Mouse (Mus musculus) thymus, postnatal 14 days (tissue): Measurements from ENCODE around the gene U2af1l4.

Source experiments
- DNase-seq: peaks from one replicate; pipeline ENCODE4 v3.0.0; 2021

Gene U2af1l4

GRCm38 (mm10) chr7:30563117-30563905 lies at the start of gene U2af1l4, which contains the start of the genes Gm49396 and Psenen:
Gene U2af1l4 (plus strand): TSS chr7:30563301.
Gene Gm49396 (plus strand): TSS chr7:30563344.
Gene Psenen (minus strand): TSS chr7:30563627.
- peak; percentile 96 for DNase-seq

DNA sequence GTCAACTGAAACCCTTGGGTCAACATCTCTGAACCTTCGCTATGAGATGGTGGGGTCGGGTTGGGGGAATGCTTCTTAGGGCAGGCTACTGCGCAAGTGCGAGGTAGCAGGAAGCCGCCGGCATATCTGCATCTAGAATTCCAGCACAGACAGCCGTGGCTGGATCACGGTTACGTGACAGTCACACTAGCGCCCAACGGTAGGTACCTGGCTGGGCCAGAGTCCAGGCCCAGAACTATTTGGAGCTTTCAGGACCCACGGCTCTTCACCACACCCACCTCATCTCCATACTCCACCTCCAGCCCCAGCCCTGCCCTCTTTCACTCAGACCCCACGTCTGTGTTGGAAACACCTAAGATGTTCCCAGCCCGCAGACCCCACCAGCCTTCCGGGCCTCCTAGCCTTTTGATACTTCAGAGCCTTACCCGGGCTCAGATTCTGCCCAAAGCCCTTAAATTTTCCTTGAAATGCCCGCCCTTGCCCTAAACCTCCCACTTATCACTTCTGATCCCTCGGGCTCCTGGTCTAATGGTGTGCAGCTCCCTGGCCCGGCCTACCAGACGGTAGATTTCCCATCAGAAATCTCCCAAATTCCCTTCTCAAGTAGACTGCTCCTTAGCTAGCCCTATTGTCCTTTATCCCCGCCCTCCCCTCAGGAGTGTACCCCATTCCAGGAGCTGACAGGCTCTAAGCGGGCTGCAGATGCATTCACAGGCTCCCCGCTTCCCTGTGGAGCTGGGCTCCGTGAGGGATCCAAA lies 47.9 kb upstream of the U2af1l4 start:
- DNase-seq: no peak

GRCm38 (mm10) chr7:30518325-30518724 lies 44.8 kb upstream of the U2af1l4 start:
- no peak for DNase-seq

- no peak for DNase-seq
Observed at GRCm38 (mm10) chr7:30520396-30520795, 42.7 kb upstream of the U2af1l4 start.

DNA sequence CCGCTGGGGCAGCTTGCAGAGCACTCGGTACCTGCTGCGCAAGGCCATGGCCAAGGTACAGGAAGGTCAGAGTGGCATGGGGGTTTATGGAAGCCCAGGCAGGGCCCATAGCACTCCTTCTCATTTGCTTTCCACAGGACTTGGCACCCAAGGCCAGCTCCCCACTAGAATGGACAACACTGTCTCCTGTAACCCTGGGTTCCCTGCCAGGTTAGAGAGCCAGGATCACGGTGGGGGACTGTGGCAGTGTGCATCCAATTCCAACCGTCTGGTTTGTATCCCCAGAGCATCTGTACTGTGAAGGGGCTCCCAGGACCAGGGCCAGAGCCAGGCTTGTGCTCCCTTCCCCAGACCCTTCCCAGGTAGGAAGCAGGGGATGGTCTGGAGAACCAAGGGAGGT lies 42.2 kb upstream of the U2af1l4 start:
- no peak for DNase-seq

DNA sequence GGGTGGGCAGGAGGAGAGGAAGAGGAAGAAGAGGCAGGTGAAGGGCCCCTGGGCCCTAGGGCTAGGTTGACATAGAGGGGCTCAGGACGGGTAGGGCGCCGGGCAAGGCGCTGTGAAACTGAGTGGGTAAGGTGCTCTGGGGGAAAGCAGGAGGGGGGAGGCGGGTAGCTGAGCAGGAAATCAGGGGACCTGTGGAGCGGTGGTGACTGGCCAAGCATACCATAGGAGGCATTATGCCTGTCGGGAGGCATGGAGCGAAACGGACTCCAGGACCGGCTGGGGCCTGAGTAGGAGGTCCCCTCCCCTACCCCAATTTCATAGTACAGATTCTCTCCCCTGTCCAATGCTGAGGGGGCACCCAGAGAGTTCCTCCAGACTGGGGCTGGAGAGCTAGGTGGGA lies 40.2 kb upstream of the U2af1l4 start:
- DNase-seq: no peak

GRCm38 (mm10) chr7:30524487-30524886 lies 38.6 kb upstream of the U2af1l4 start:
- no peak for DNase-seq

DNA sequence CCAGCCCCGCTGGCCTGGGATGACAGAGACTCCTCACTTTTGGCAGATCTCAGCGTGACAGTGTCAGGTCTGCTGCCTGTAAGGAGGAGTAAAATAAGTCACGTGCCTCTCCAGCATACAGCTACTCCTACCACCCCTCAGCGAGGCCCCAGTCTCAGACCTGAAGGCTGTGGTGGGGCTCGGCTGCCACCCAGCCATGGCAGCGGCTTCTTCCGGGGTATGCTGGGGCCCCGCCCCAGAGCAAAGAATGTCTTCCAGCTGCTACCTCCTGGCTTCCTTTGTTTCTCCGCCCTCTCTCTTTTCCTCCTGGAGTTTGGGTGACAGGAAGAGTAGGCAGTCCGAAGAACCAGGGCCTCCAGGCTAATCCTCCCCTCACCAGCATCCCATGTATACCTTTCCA lies 37.1 kb upstream of the U2af1l4 start:
- DNase-seq: no peak

GRCm38 (mm10) chr7:30526399-30526798 lies 36.7 kb upstream of the U2af1l4 start:
- DNase-seq: no peak

GRCm38 (mm10) chr7:30526981-30527380 lies 36.1 kb upstream of the U2af1l4 start:
- DNase-seq: no peak

GRCm38 (mm10) chr7:30531291-30531815 lies 31.7 kb upstream of the U2af1l4 start:
- DNase-seq: no peak

- DNase-seq: no peak
Observed at GRCm38 (mm10) chr7:30532931-30533330, 30.2 kb upstream of the U2af1l4 start.

- DNase-seq: no peak
Observed at GRCm38 (mm10) chr7:30533941-30534632, 29.0 kb upstream of the U2af1l4 start.

DNA sequence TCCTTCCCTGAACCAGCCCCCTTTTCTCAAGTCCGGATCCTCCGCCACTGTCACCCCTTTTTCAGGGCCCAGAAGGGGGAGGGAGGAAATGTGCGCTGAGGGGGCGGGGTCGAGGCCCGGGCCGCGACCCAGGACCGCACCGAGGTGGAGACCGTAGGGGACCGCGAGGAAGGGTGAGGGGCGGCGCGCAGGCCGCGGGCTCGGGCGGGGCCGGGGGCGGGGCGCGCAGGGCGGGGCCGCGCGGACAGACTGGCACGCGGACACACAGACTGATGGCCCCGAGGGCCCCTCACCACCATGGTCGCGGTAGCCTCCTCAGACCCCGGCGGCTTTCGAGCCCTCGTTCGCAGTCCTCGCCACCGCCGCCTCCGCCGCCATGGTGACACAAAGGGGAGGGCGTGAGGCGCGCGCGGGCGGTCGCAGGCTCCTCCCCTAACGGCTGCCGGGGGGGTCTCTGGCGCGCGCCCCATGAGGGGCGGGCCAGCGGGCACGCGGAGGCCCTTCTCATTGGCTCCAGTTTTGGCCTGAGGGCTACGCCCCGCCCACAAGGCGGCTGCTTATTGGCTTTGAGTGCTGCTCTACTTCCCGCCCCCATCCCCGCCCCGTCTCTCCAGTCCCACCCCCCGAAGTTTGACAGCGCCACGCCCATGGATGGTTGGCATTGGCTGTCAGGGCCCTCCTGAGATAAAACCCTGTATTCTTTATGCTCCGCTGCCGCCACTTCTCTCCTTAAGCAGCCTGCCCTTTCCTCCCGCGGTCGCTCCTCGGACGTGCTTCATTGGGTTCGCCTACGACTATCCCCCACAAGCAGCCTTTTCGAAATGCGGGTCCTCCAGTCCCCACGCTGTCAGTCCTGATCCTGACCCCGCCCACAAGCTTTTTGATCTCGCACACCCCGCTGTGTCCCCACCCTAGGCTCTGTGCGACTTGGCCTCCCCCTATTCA lies 28.2 kb upstream of the U2af1l4 start, which contains the start of gene Arhgap33:
Arhgap33 (minus strand) TSS at position 428 of the 945 bp plus-strand sequence.
- peak; percentile 98 for DNase-seq

DNA sequence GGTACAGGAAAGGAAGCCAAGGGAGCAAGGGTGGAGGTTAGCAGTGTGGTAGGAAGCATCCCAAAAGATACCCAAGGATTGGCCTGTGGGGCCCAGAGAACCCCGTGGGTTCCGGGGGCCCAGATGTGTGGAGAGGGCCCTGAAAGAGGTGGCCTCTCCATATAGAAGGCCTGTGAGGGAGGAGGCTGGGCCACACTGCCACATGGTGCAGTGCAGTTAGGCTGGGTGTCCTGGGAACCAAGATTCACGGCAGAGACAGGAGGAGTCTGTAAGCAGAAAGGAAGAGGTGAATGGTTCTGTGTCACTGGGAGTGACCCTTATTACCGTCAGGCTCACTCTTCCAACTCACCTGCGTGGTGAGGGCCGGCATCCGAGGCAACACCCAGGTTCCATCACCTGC lies 22.5 kb upstream of the U2af1l4 start:
- no peak for DNase-seq

DNA sequence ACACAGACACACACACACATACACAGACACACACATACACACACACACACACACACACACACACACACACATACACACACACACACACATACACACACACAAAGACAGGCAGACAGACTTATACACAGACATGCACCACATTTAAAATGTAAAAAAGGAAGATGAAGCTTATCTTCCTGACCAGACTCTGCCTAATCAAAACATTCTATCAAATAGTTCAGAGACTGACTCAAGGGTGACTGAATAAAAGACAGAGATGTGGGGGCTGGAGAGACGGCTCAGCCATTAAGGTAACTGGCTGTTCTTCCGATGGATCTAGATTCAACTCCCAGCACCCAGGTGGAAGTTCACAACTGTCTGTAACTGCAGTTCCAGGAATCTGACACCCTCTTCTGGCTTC lies 18.8 kb upstream of the U2af1l4 start:
- DNase-seq: no peak

DNA sequence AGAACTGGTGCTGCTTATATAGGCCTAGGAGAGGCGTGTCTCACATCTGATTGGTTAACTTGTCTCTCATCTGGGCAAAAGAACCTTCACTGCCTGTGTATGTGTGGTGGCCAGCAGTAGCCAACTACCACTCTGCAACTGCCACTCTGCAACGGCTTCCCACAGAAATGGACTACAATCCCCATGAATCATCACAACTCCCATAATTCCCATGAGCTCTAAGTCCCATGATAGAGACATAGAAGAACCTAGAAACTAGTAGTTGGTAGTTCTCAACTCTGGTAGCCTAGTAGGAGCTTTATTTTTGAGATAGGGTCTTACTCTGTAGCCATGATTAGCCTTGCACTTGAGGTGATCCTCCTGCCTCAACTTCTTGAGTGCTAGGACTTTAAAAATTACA lies 13.2 kb upstream of the U2af1l4 start:
- DNase-seq: no peak

- DNase-seq: no peak
Observed at GRCm38 (mm10) chr7:30550603-30551002, 12.5 kb upstream of the U2af1l4 start.

DNA sequence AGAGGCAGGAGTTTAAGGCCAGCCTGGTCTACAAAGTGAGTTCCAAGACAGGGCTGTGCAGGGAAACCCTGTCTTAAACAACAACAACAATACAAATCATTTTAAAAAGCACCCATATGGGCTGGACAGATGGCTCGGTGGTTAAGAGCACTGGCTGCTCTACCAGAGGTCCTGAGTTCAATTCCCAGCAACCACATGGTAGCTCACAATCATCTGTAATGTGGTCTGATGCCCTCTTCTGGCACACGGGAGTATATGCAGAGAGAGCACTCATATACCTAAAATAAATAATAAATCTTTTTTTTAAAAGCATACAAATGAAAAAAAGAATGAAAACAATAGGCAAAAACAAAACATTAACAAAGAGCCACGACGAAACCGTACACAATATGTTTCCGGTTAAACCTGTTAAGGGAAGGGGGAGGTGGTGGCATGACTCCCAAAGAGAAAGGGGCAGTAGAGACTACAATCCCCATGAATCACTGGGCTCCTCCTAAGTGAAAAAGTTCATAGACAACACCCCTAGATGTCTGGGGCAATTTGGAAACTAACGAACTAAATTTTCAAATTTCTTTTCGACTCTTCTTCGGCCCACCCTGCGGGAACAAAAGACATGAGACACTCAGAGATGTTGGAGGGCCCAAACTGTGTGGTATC lies 11.5 kb upstream of the U2af1l4 start:
- peak; percentile 66 for DNase-seq

- DNase-seq: peak; percentile 96
Observed at GRCm38 (mm10) chr7:30552102-30553020, 10.7 kb upstream of the U2af1l4 start, which contains the start of the genes Hspb6 and Proser3. Gene Hspb6 (plus strand): TSS chr7:30552178. Gene Proser3 (minus strand): TSS chr7:30552299.
